Comparison of ENCODE assay signal across 9 mouse cellular contexts in genomic region chr3:148986894-148987590, GRCm38 (mm10). TPM values are rescaled to one million over a fixed set of nuclear protein-coding genes. Genes with fewer than 3 reads are reported as not detected.
DNase-seq lines count a peak whose midpoint lies in the region; ATAC-seq and TF ChIP-seq lines count a peak whose summit lies in the region.
"Had no signal": no experiment of that assay in that cellular context is flagged by ENCODE, and none has a peak within 500 bp of the region (broad histone marks: within the 10 kb centered on the region; RNA-seq: fewer than 3 reads in every experiment).

No protein-coding gene starts in this region.

- H3K9me3 ChIP-seq in erythroblast, embryonic 14.5 days (ENCODE audit: control insufficient read depth, low read length), result no peaks in the 10 kb centered on the region
- no peaks in the 10 kb centered on the region for H3K9me3 ChIP-seq in embryonic facial prominence, embryonic 10.5 days
- no peaks in the 10 kb centered on the region for H3K9me3 ChIP-seq in hindbrain, embryonic 16.5 days (ENCODE audit: control insufficient read depth, low read length)
- H3K9me3 ChIP-seq in liver, embryonic 16.5 days (replicated peaks; ENCODE audit: control insufficient read depth, low read length), result no peaks in the 10 kb centered on the region

- peaks cover 33% of the 10 kb centered on the region for H3K79me3 ChIP-seq in C2C12 (ENCODE audit: low read depth)

- WGBS in embryonic facial prominence, embryonic 10.5 days, result under 1% methylated on average over 27 of the region's 27 CpGs
- WGBS in hindbrain, embryonic 16.5 days, result under 1% methylated on average over 26 of the region's 27 CpGs
- 1% methylated on average over 26 of the region's 27 CpGs for WGBS in liver, embryonic 16.5 days (ENCODE audit: insufficient replicate concordance)

- H3K4me2 ChIP-seq in hindbrain, embryonic 16.5 days (ENCODE audit: low read length), result peak overlapping the region; percentile 88
- H3K4me2 ChIP-seq in liver, embryonic 16.5 days (ENCODE audit: low read depth, low read length), result peak overlapping the region; percentile 69

- no peak for ATAC-seq in erythroblast, adult 5-6 weeks (replicated peaks; ENCODE audit: low FRiP score, poor library complexity, severe bottlenecking)
- no peak; the same call in 1 of the 2 replicates for ATAC-seq in hindbrain, embryonic 16.5 days
- no peak for ATAC-seq in liver, embryonic 16.5 days (ENCODE audit: low read depth)

- H3ac ChIP-seq in C2C12 (ENCODE audit: control insufficient read depth, insufficient read length, low read depth), result peak overlapping the region; percentile 63

- peak overlapping the region; percentile 98 for H3K27ac ChIP-seq in embryonic facial prominence, embryonic 10.5 days (replicated peaks)
- peak overlapping the region; percentile 95 for H3K27ac ChIP-seq in hindbrain, embryonic 16.5 days (ENCODE audit: low read depth, low read length)
- no peak overlapping the region for H3K27ac ChIP-seq in liver, embryonic 16.5 days (ENCODE audit: low read length)

- TF ChIP-seq CTCF in C2C12 (IDR thresholded peaks at IDR 0.05; ENCODE audit: control insufficient read depth, insufficient read depth, insufficient read length), result no peak

- peak overlapping the region; percentile 57 for H3K4me3 ChIP-seq in erythroblast, embryonic 14.5 days (replicated peaks)
- H3K4me3 ChIP-seq in C2C12 (ENCODE audit: insufficient read depth, poor library complexity, severe bottlenecking), result peak overlapping the region; percentile 71
- H3K4me3 ChIP-seq in embryonic facial prominence, embryonic 10.5 days, result peak overlapping the region; percentile 98
- peak overlapping the region; percentile 83 for H3K4me3 ChIP-seq in hindbrain, embryonic 16.5 days (ENCODE audit: low read length)
- H3K4me3 ChIP-seq in liver, embryonic 16.5 days (ENCODE audit: low read depth, low read length), result peak overlapping the region; percentile 67

- H3K79me2 ChIP-seq in C2C12 (ENCODE audit: control insufficient read depth, insufficient read depth), result peaks cover 71% of the 10 kb centered on the region

- H3K4me1 ChIP-seq in erythroblast, embryonic 14.5 days (ENCODE audit: control insufficient read depth), result no peaks in the 10 kb centered on the region
- H3K4me1 ChIP-seq in embryonic facial prominence, embryonic 10.5 days, result peaks cover 61% of the 10 kb centered on the region
- no peaks in the 10 kb centered on the region; the same call in none of the 2 replicates for H3K4me1 ChIP-seq in hindbrain, embryonic 16.5 days (ENCODE audit: control insufficient read depth, insufficient read depth, low read depth, low read length)
- no peaks in the 10 kb centered on the region for H3K4me1 ChIP-seq in liver, embryonic 16.5 days (ENCODE audit: control insufficient read depth, low read depth, low read length)

- peak; percentile 58 for DNase-seq in embryonic facial prominence, embryonic 10.5 days (ENCODE audit: low spot score)
- peak; percentile 67 for DNase-seq in retina, postnatal 1 day
- no peak for DNase-seq in spleen, postnatal 14 days (ENCODE audit: low spot score in 2 of 2)

- H3K36me3 ChIP-seq in erythroblast, embryonic 14.5 days (ENCODE audit: control insufficient read depth), result no peaks in the 10 kb centered on the region
- no peaks in the 10 kb centered on the region for H3K36me3 ChIP-seq in C2C12 (ENCODE audit: control insufficient read depth, insufficient read depth)
- H3K36me3 ChIP-seq in embryonic facial prominence, embryonic 10.5 days (replicated peaks), result no peaks in the 10 kb centered on the region
- H3K36me3 ChIP-seq in hindbrain, embryonic 16.5 days (ENCODE audit: control insufficient read depth, insufficient read depth, low read length), result no peaks in the 10 kb centered on the region
- no peaks in the 10 kb centered on the region for H3K36me3 ChIP-seq in liver, embryonic 16.5 days (ENCODE audit: control insufficient read depth, insufficient read depth)

- H3K9ac ChIP-seq in hindbrain, embryonic 16.5 days (ENCODE audit: low read depth, low read length), result peak overlapping the region; percentile 95
- peak overlapping the region; percentile 25; the same call in 1 of the 2 replicates for H3K9ac ChIP-seq in liver, embryonic 16.5 days (ENCODE audit: low read depth, low read length)

- peaks cover 57% of the 10 kb centered on the region for H3K27me3 ChIP-seq in erythroblast, embryonic 14.5 days (ENCODE audit: control insufficient read depth)
- no peaks in the 10 kb centered on the region for H3K27me3 ChIP-seq in C2C12 (ENCODE audit: control insufficient read depth, insufficient read depth, insufficient read length)
- no peaks in the 10 kb centered on the region for H3K27me3 ChIP-seq in embryonic facial prominence, embryonic 10.5 days (replicated peaks; ENCODE audit: low read depth, poor library complexity, severe bottlenecking)
- H3K27me3 ChIP-seq in hindbrain, embryonic 16.5 days (replicated peaks; ENCODE audit: control insufficient read depth, insufficient read depth, low read length), result no peaks in the 10 kb centered on the region
- H3K27me3 ChIP-seq in liver, embryonic 16.5 days (ENCODE audit: control insufficient read depth, insufficient read depth, low read depth, low read length), result peaks cover 50% of the 10 kb centered on the region
- H3K27me3 ChIP-seq: CH12.LX had no signal

TF ChIP-seq in C2C12, 6 proteins besides CTCF, POLR2A, EP300 and RAD21:
- TF ChIP-seq MYOD1 (IDR thresholded peaks at IDR 0.05; ENCODE audit: control insufficient read depth, insufficient read length, low read depth) (no peak), CEBPB (IDR thresholded peaks at IDR 0.05; ENCODE audit: low read depth) (no peak), MYOG (IDR thresholded peaks at IDR 0.05; ENCODE audit: control insufficient read depth, extremely low read depth, insufficient read length) (no peak), FOSL1 (IDR thresholded peaks at IDR 0.05; ENCODE audit: insufficient read depth, low read length, poor library complexity, severe bottlenecking) (no peak), MAX (IDR thresholded peaks at IDR 0.05) (no peak), USF1 (IDR thresholded peaks at IDR 0.05; ENCODE audit: low read depth) (no peak)

RNA-seq across cellular contexts. Expression of gene Adgrl2, which starts 3.3 kb away (rescaled TPM):
- polyA plus RNA-seq in erythroblast, embryonic 14.5 days (2012), result 0.01 and 0.02 TPM in 2 replicates
- total RNA-seq in erythroblast, adult 5-6 weeks (2015; ENCODE audit: low replicate concordance), result 0.58 and 1.3 TPM in 2 replicates
- 0.84 and 2.0 TPM in 2 replicates for total RNA-seq in erythroblast, adult 5-6 weeks (2017; ENCODE audit: low replicate concordance)
- 19.9 TPM for polyA plus RNA-seq in C2C12 (2012; fragmentation: generic; extraction: Trizol)
- polyA plus RNA-seq in embryonic facial prominence, embryonic 10.5 days (2016; fragmentation: Nextera tagmentation; extraction: Ambion mirVana), result 74.0 and 77.6 TPM in 2 replicates
- polyA plus RNA-seq in hindbrain, embryonic 16.5 days (2015; fragmentation: Nextera tagmentation; extraction: Ambion mirVana), result 114 and 121 TPM in 2 replicates
- polyA plus RNA-seq in liver, embryonic 16.5 days (2015; fragmentation: Nextera tagmentation; extraction: Ambion mirVana), result 3.9 and 4.2 TPM in 2 replicates

Comparison
In these comparisons a context has a peak if more than half of its experiments do, and no peak if none do; other contexts are left out.
1. DNase-seq: peak in embryonic facial prominence, embryonic 10.5 days (single experiment) and retina, postnatal 1 day (single experiment); none in spleen, postnatal 14 days (0 of 2).
2. Peak in every context shown above with its lines, with median percentiles within 50 percentile points of each other: H3K4me3 ChIP-seq.